Mouse (Mus musculus) testis, adult 2 months (tissue): ENCODE measurements around the gene Adssl1. TPM values are rescaled to one million over a fixed set of nuclear protein-coding genes. Genes with fewer than 3 reads are reported as not detected.

Experiments
- H3K27ac ChIP-seq: fragments of 200-500 bp; 2 replicates; pipeline ENCODE4 v1.5.1; 2012; ENCODE audit warnings: low read depth, low read length; ENCODE audit not compliant: control insufficient read depth, insufficient read depth
- H3K27me3 ChIP-seq: fragments of 200-500 bp; 2 replicates; pipeline ENCODE4 v1.6.1; 2012; ENCODE audit warnings: mild to moderate bottlenecking, low read length, moderate library complexity; ENCODE audit not compliant: control insufficient read depth, insufficient read depth
- H3K36me3 ChIP-seq: fragments of 200-500 bp; 2 replicates; pipeline ENCODE4 v1.6.1; 2012; ENCODE audit warnings: mild to moderate bottlenecking, low read length; ENCODE audit not compliant: control insufficient read depth, insufficient read depth
- H3K4me1 ChIP-seq: fragments of 200-500 bp; 2 replicates; pipeline ENCODE4 v1.6.1; 2012; ENCODE audit warnings: low read length; ENCODE audit not compliant: control insufficient read depth, insufficient read depth
- H3K4me3 ChIP-seq: fragments of 200-500 bp; 2 replicates; pipeline ENCODE4 v1.5.1; 2012; ENCODE audit warnings: low read depth, mild to moderate bottlenecking, low read length, moderate library complexity, mixed read lengths; ENCODE audit not compliant: control insufficient read depth
- CTCF ChIP-seq: fragments of 200-500 bp; IDR thresholded peaks from 2 replicates; pipeline ENCODE4 v1.5.1; 2012; ENCODE audit warnings: low read depth, mild to moderate bottlenecking, inconsistent platforms, low read length, moderate library complexity; ENCODE audit not compliant: control insufficient read depth, insufficient read depth, insufficient replicate concordance
- POLR2A ChIP-seq: fragments of 200-500 bp; IDR thresholded peaks from 2 replicates; pipeline ENCODE4 v1.6.1; 2012; ENCODE audit warnings: low read depth, mild to moderate bottlenecking, inconsistent platforms, low read length, moderate library complexity; ENCODE audit not compliant: control insufficient read depth
- polyA plus RNA-seq: library from polyadenylated mRNA; depleted of rRNA; stranded (reverse); fragments of >200 nt; gene quantifications from 2 replicates; pipeline ENCODE4 v1.2.3, GENCODE M21; 2012

The Adssl1 gene
- polyA plus RNA-seq, 1 experiment = 8.9 TPM

- H3K27ac ChIP-seq = peak overlapping the region; percentile 67
- H3K27me3 ChIP-seq = no peaks in the 10 kb centered on the region
- no peaks in the 10 kb centered on the region for H3K36me3 ChIP-seq
- TF ChIP-seq POLR2A (no peak), CTCF (no peak)
- peak overlapping the region; percentile 78 for H3K4me3 ChIP-seq
- peaks cover 34% of the 10 kb centered on the region for H3K4me1 ChIP-seq
Observed at GRCm38 (mm10) chr12:112673576-112674091, 53.8 kb downstream of the Adssl1 start.

- peak within 1 kb of the TSS; percentile 78 for H3K4me3 ChIP-seq
Observed at GRCm38 (mm10) chr12:112674132-112675011, 54.5 kb downstream of the Adssl1 start, which contains the start of gene Akt1. Gene Akt1 (minus strand): TSS chr12:112674884.

GRCm38 (mm10) chr12:112675245-112676035 is 55.6 kb downstream of the Adssl1 start:
- Histone ChIP-seq H3K27ac (peak overlapping the region; percentile 18), H3K4me1 (peaks cover 43% of the 10 kb centered on the region), H3K36me3 (no peaks in the 10 kb centered on the region), H3K4me3 (peak overlapping the region; percentile 78), H3K27me3 (no peaks in the 10 kb centered on the region)
- no peak for TF ChIP-seq POLR2A
- peak; percentile 69; the same call in 1 of the 2 replicates for TF ChIP-seq CTCF

More at GRCm38 (mm10) chr12:112674132-112675011, 54.5 kb downstream of the Adssl1 start, which contains the start of gene Akt1:
- TF ChIP-seq POLR2A (no peak; the same call in 1 of the 2 replicates), CTCF (no peak)
- no peaks in the 10 kb centered on the region for H3K27me3 ChIP-seq
- peak within 1 kb of the TSS; percentile 78 for H3K27ac ChIP-seq
- H3K4me1 ChIP-seq = peaks cover 36% of the 10 kb centered on the region
- H3K36me3 ChIP-seq = no peaks in the 10 kb centered on the region

GRCm38 (mm10) chr12:112677076-112677475 is 57.2 kb downstream of the Adssl1 start:
- Histone ChIP-seq H3K27ac (no peak overlapping the region), H3K4me3 (no peak overlapping the region), H3K4me1 (peaks cover 44% of the 10 kb centered on the region), H3K27me3 (no peaks in the 10 kb centered on the region), H3K36me3 (no peaks in the 10 kb centered on the region)
- no peak for TF ChIP-seq CTCF
- TF ChIP-seq POLR2A = no peak

- H3K27ac ChIP-seq = no peak overlapping the region
- peak overlapping the region; percentile 77 for H3K4me3 ChIP-seq
- H3K36me3 ChIP-seq = no peaks in the 10 kb centered on the region
- H3K4me1 ChIP-seq = peaks cover 40% of the 10 kb centered on the region
- TF ChIP-seq CTCF (no peak), POLR2A (no peak)
- no peaks in the 10 kb centered on the region for H3K27me3 ChIP-seq
Observed at GRCm38 (mm10) chr12:112677943-112678554, 58.2 kb downstream of the Adssl1 start.

GRCm38 (mm10) chr12:112678555-112679026 is 58.7 kb downstream of the Adssl1 start, which contains the start of gene Zbtb42:
Gene Zbtb42 (plus strand): TSS chr12:112678828.
- Histone ChIP-seq H3K27me3 (no peaks in the 10 kb centered on the region), H3K36me3 (no peaks in the 10 kb centered on the region), H3K4me3 (peak within 1 kb of the TSS; percentile 77), H3K4me1 (peaks cover 36% of the 10 kb centered on the region), H3K27ac (no peak within 1 kb of the TSS)
- TF ChIP-seq POLR2A (no peak), CTCF (no peak; the same call in 1 of the 2 replicates)
